Comparison of ENCODE assay signal across 8 mouse cellular contexts in the genomic region with DNA sequence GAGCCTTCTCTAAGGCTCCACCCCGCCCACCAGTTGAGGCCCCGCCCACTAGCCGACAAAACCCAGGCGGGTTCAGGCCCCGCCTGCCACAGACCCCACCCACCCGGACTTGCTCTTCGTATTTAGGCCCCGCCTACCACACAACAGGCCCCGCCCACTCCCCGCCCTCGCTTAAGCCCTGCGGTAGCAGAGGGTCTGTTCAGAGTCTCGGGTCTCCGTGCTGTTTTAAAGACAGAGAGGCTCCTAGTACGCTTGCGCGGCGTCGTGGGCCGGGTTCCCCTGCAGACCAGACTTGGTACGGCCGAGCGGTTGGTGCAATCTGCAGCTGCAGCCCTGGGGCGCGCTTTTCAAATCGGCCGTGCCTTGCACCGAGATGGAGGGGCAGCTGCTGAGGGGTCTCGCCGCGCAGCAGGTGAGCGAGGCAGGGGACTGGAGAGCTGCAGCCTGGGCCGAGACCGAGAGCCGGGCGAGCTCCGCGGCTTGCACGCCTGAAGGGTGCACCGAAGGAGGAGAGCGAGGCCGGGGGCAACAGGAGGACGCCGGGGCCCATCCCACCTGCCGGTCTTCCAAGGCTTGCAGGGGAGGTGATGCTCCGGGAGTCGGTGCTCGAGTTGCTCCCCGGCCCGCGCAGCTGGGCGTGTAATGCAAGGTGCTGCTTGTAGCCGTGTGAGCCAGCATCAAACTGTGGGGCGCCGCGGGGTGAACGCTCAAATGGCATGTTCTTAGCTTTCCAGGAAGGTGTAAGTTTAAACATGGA. TPM values are rescaled to one million over a fixed set of nuclear protein-coding genes. Genes with fewer than 3 reads are reported as not detected.
DNase-seq lines count a peak whose midpoint lies in the region; ATAC-seq and TF ChIP-seq lines count a peak whose summit lies in the region.

A gene (plus strand): TSS at position 170 of the 757 bp plus-strand sequence.

- DNase-seq in ES-E14 (ENCODE audit: low read depth, low spot score) = peak; percentile 95
- DNase-seq in cerebellum, adult 11 months = peak; percentile 69
- DNase-seq in forebrain, embryonic 14.5 days (ENCODE audit: low spot score) = peak; percentile 98
- peak; percentile 85 to 89 for DNase-seq in heart, postnatal 14 days
- peak; percentile 51 for DNase-seq in large intestine, adult 2 months (ENCODE audit: low read depth, low spot score)
- peak; percentile 86 to 90 for DNase-seq in lung, adult 18-20 months

- no peaks in the 10 kb centered on the region for H3K27me3 ChIP-seq in forebrain, embryonic 14.5 days (replicated peaks; ENCODE audit: control insufficient read depth, insufficient read depth, low read length)
- no peaks in the 10 kb centered on the region for H3K27me3 ChIP-seq in neural tube, embryonic 14.5 days (ENCODE audit: control insufficient read depth, insufficient read depth, low read length)
- H3K27me3 ChIP-seq in testis, adult 2 months (ENCODE audit: control insufficient read depth, insufficient read depth, low read length) = no peaks in the 10 kb centered on the region

- H3K4me3 ChIP-seq in ES-E14 (ENCODE audit: insufficient read depth in 1 of 2, low read depth in 1 of 2, low read length in 2 of 2, poor library complexity in 1 of 2, severe bottlenecking in 1 of 2) = peak within 1 kb of the TSS; percentile 92 to 95
- peak within 1 kb of the TSS; percentile 71 for H3K4me3 ChIP-seq in forebrain, embryonic 14.5 days (ENCODE audit: low read depth, low read length)
- H3K4me3 ChIP-seq in neural tube, embryonic 14.5 days (ENCODE audit: low read depth, low read length) = peak within 1 kb of the TSS; percentile 51
- H3K4me3 ChIP-seq in testis, adult 2 months (ENCODE audit: control insufficient read depth, low read depth, low read length) = peak within 1 kb of the TSS; percentile 88

- no peaks in the 10 kb centered on the region; a peak in 1 of 4 replicates for H3K4me1 ChIP-seq in ES-E14 (ENCODE audit: control insufficient read depth in 2 of 2, insufficient read depth in 2 of 2, low read length in 2 of 2, poor library complexity in 1 of 2)
- H3K4me1 ChIP-seq in forebrain, embryonic 14.5 days (ENCODE audit: control insufficient read depth, insufficient read depth, low read length) = peaks cover 3% of the 10 kb centered on the region
- 0 out of 2 replicates have a peak, but pooled peaks cover 5% of the 10 kb centered on the region for H3K4me1 ChIP-seq in neural tube, embryonic 14.5 days (ENCODE audit: control insufficient read depth, insufficient read depth, low read length)
- peaks cover 6% of the 10 kb centered on the region for H3K4me1 ChIP-seq in testis, adult 2 months (ENCODE audit: control insufficient read depth, insufficient read depth, low read length)

- in situ Hi-C loops in ES-E14 (cut with MboI; ENCODE audit: low sequenced_read_pairs in 2 of 2, unreplicated experiment in 2 of 2) = no loop called here

- no peaks in the 10 kb centered on the region for H3K9me3 ChIP-seq in ES-E14 (ENCODE audit: control insufficient read depth, insufficient read depth, low read depth, low read length)
- no peaks in the 10 kb centered on the region for H3K9me3 ChIP-seq in forebrain, embryonic 14.5 days (replicated peaks; ENCODE audit: control insufficient read depth, low read length)
- H3K9me3 ChIP-seq in neural tube, embryonic 14.5 days (ENCODE audit: control insufficient read depth, low read length) = no peaks in the 10 kb centered on the region

- no peaks in the 10 kb centered on the region for H3K36me3 ChIP-seq in ES-E14 (ENCODE audit: control insufficient read depth, insufficient read depth, low read length, poor library complexity, severe bottlenecking)
- H3K36me3 ChIP-seq in forebrain, embryonic 14.5 days (ENCODE audit: control insufficient read depth, insufficient read depth, low read length) = no peaks in the 10 kb centered on the region
- H3K36me3 ChIP-seq in neural tube, embryonic 14.5 days (ENCODE audit: control insufficient read depth, insufficient read depth, low read length) = no peaks in the 10 kb centered on the region
- H3K36me3 ChIP-seq in testis, adult 2 months (ENCODE audit: control insufficient read depth, insufficient read depth, low read length) = no peaks in the 10 kb centered on the region

- intact Hi-C loops in heart, postnatal 14 days (cut with DNase I) = loop anchor here (5.0 to 10.0 kb wide), 3 partner anchors 445 to 1115 kb away; a partner anchor contains a TSS

- WGBS in forebrain, embryonic 14.5 days = under 1% methylated on average over 57 of the region's 57 CpGs
- WGBS in large intestine, adult 2 months = under 1% methylated on average over 57 of the region's 57 CpGs
- under 1% methylated on average over 55 of the region's 57 CpGs for WGBS in neural tube, embryonic 14.5 days

- ATAC-seq in forebrain, embryonic 14.5 days = peak; percentile 98
- ATAC-seq in neural tube, embryonic 14.5 days (ENCODE audit: low read depth) = peak; percentile 99

- H3K9ac ChIP-seq in ES-E14 (ENCODE audit: insufficient read depth, low read depth, low read length, poor library complexity, severe bottlenecking) = peak within 1 kb of the TSS; percentile 74
- H3K9ac ChIP-seq in forebrain, embryonic 14.5 days (ENCODE audit: low read length) = peak within 1 kb of the TSS; percentile 76
- peak within 1 kb of the TSS; percentile 46 for H3K9ac ChIP-seq in neural tube, embryonic 14.5 days (replicated peaks; ENCODE audit: low read depth, low read length)

- no peak for TF ChIP-seq POLR2A in testis, adult 2 months (IDR thresholded peaks at IDR 0.05; ENCODE audit: control insufficient read depth, low read depth, low read length)

- peak within 1 kb of the TSS; percentile 99 for H3K4me2 ChIP-seq in forebrain, embryonic 14.5 days (ENCODE audit: low read length)
- H3K4me2 ChIP-seq in neural tube, embryonic 14.5 days (ENCODE audit: low read depth, low read length) = peak within 1 kb of the TSS; percentile 93

- TF ChIP-seq CTCF in testis, adult 2 months (IDR thresholded peaks at IDR 0.05; ENCODE audit: control insufficient read depth, insufficient read depth, insufficient replicate concordance, low read depth, low read length) = no peak

- H3K27ac ChIP-seq in ES-E14 (ENCODE audit: insufficient read depth, low read depth, low read length, poor library complexity, severe bottlenecking) = peak within 1 kb of the TSS; percentile 16; the same call in 1 of the 2 replicates
- peak within 1 kb of the TSS; percentile 54; the same call in 1 of the 2 replicates for H3K27ac ChIP-seq in forebrain, embryonic 14.5 days (ENCODE audit: low read depth, low read length)
- H3K27ac ChIP-seq in neural tube, embryonic 14.5 days (ENCODE audit: low read depth, low read length) = no peak within 1 kb of the TSS
- H3K27ac ChIP-seq in testis, adult 2 months (ENCODE audit: control insufficient read depth, insufficient read depth, low read depth, low read length) = no peak within 1 kb of the TSS

TF ChIP-seq in ES-E14, 5 proteins besides CTCF, POLR2A, EP300 and RAD21:
- TF ChIP-seq ZNF384 (IDR thresholded peaks at IDR 0.05; ENCODE audit: low read depth, low read length) = no peak
- TF ChIP-seq HCFC1 (IDR thresholded peaks at IDR 0.05; ENCODE audit: borderline replicate concordance, insufficient read depth, low read length) = peak; percentile 30; the same call in 1 of the 2 replicates
TF ChIP-seq in ES-E14: peak in this region for 1.

RNA-seq across cellular contexts. Expression of the gene that starts here (rescaled TPM):
- 6.0 and 7.4 TPM in 2 replicates for total RNA-seq in ES-E14 (2012; rRNA removed)
- 11.1 and 11.2 TPM in 2 replicates for polyA plus RNA-seq in forebrain, embryonic 14.5 days (2014; fragmentation: Nextera tagmentation; extraction: Ambion mirVana)
- total RNA-seq in heart, postnatal 14 days (2021) = 1 to 10 TPM in 1 of 2 experiments, under 1 TPM in 1; 0.45 to 1.1 TPM
- polyA plus RNA-seq in large intestine, adult 2 months (2012; rRNA removed) = 0.05 TPM in 1 of 2 replicates, not detected in the other
- 2.0 and 2.5 TPM in 2 replicates for polyA plus RNA-seq in neural tube, embryonic 14.5 days (2014; fragmentation: Nextera tagmentation; extraction: Ambion mirVana)
- polyA plus RNA-seq in testis, adult 2 months (2012; rRNA removed) = 0.14 and 0.19 TPM in 2 replicates

Comparison
In these comparisons a context has a peak if more than half of its experiments do, and no peak if none do; other contexts are left out.
1. Peak in DNase-seq in large intestine, adult 2 months; RNA of the gene not detected or under 1 TPM.
2. H3K27ac ChIP-seq: peak in ES-E14 (single experiment) and forebrain, embryonic 14.5 days (single experiment); none in neural tube, embryonic 14.5 days (single experiment) and testis, adult 2 months (single experiment).
3. Peak in every context shown above with its lines, with median percentiles within 50 percentile points of each other: DNase-seq, H3K4me3 ChIP-seq and H3K9ac ChIP-seq.